Mouse (Mus musculus) erythroblast, embryonic 14.5 days (primary cell): ENCODE measurements around the gene Tll1.

Experiments
- GATA1 ChIP-seq: IDR thresholded peaks from 2 replicates; pipeline ENCODE4 v1.6.1; 2012; ENCODE audit warnings: low read length, inconsistent platforms, mixed read lengths
- TAL1 ChIP-seq: IDR thresholded peaks from 3 replicates; pipeline ENCODE4 v1.6.1; 2012; ENCODE audit warnings: low read length, inconsistent platforms, mixed read lengths

- TF ChIP-seq GATA1 (no peak), TAL1 (no peak)
These were observed 599 bp downstream of the Tll1 start for GRCm38 (mm10) chr8:64205321-64206023.
